Mouse (Mus musculus) midbrain, embryonic 12.5 days (tissue): ENCODE results near the gene Sgsm1. TPM values are rescaled to one million over a fixed set of nuclear protein-coding genes. Genes with fewer than 3 reads are reported as not detected.
A peak's percentile ranks its signal among the peaks of the same experiment; 100 is the strongest.

Experiments used
- ATAC-seq: fragments of 200-750 bp; cut with Nextera tagmentation; 2 replicates; pipeline ENCODE4 v1.8.0; 2017; ENCODE audit warnings: low read depth, moderate TSS enrichment, moderate library complexity; ENCODE audit not compliant: low FRiP score
- H3K27ac ChIP-seq: fragments of 300-500 bp; sonication (generic); replicated peaks from 2 replicates; pipeline ENCODE4 v1.5.1; 2016; ENCODE audit warnings: mild to moderate bottlenecking
- H3K27me3 ChIP-seq: fragments of 300-500 bp; sonication (generic); 2 replicates; pipeline ENCODE4 v1.6.1; 2016; ENCODE audit warnings: mild to moderate bottlenecking
- H3K36me3 ChIP-seq: fragments of 300-500 bp; sonication (generic); 2 replicates; pipeline ENCODE4 v1.6.1; 2016
- H3K4me1 ChIP-seq: fragments of 300-500 bp; sonication (generic); 2 replicates; pipeline ENCODE4 v1.6.1; 2016
- H3K4me2 ChIP-seq: fragments of 300-500 bp; sonication (generic); replicated peaks from 2 replicates; pipeline ENCODE4 v1.6.1; 2016; ENCODE audit warnings: mild to moderate bottlenecking, moderate library complexity
- H3K4me3 ChIP-seq: fragments of 300-500 bp; sonication (generic); 2 replicates; pipeline ENCODE4 v1.5.1; 2016; ENCODE audit warnings: mild to moderate bottlenecking
- H3K9ac ChIP-seq: fragments of 300-500 bp; sonication (generic); replicated peaks from 2 replicates; pipeline ENCODE4 v1.6.1; 2016; ENCODE audit warnings: mild to moderate bottlenecking, moderate library complexity
- H3K9me3 ChIP-seq: fragments of 300-500 bp; sonication (generic); 2 replicates; pipeline ENCODE4 v1.6.1; 2016; ENCODE audit warnings: mild to moderate bottlenecking
- WGBS: fragments of 180-500 bp; shearing (Covaris S2); methylation state at CpG from one replicate; pipeline ENCODE4 v1.1.7; 2016; 5-methylcytosine and 5-hydroxymethylcytosine counted together
- polyA plus RNA-seq: library from polyadenylated mRNA; unstranded; fragments of >200 nt; fragmentation: Nextera tagmentation; extraction: Ambion mirVana; gene quantifications from 2 replicates; pipeline ENCODE4 v1.2.1, GENCODE M21; 2016

The Sgsm1 gene
- polyA plus RNA-seq, 1 experiment from 2014 or later: 19.5 TPM

GRCm38 (mm10) chr5:113345781-113346180 lies 35.2 kb upstream of the Sgsm1 start:
- Histone ChIP-seq H3K27me3 (peaks cover 86% of the 10 kb centered on the region), H3K4me2 (peak overlapping the region; percentile 19; the same call in 1 of the 2 replicates), H3K27ac (no peak overlapping the region), H3K9ac (no peak overlapping the region), H3K4me1 (peaks cover 40% of the 10 kb centered on the region), H3K4me3 (no peak overlapping the region), H3K36me3 (no peaks in the 10 kb centered on the region), H3K9me3 (no peaks in the 10 kb centered on the region)
- no peak for ATAC-seq
- WGBS: 3% methylated on average over 11 of the region's 11 CpGs

- Histone ChIP-seq H3K36me3 (no peaks in the 10 kb centered on the region), H3K27ac (no peak overlapping the region), H3K4me3 (0 out of 2 replicates have a peak overlapping the region, but pooled peaks have one; percentile 9), H3K4me1 (peaks cover 35% of the 10 kb centered on the region), H3K27me3 (peaks cover 77% of the 10 kb centered on the region), H3K9me3 (no peaks in the 10 kb centered on the region), H3K9ac (no peak overlapping the region), H3K4me2 (peak overlapping the region; percentile 19; the same call in 1 of the 2 replicates)
- 32% methylated on average over 16 of the region's 16 CpGs for WGBS
- ATAC-seq: no peak
Measured at GRCm38 (mm10) chr5:113344635-113345386, 34.2 kb upstream of the Sgsm1 start.

GRCm38 (mm10) chr5:113336281-113336680 lies 25.7 kb upstream of the Sgsm1 start:
- 30% methylated on average over 9 of the region's 9 CpGs for WGBS
- peaks cover 22% of the 10 kb centered on the region for H3K4me1 ChIP-seq
- no peak for ATAC-seq
- H3K27ac ChIP-seq: no peak overlapping the region
- no peak overlapping the region for H3K9ac ChIP-seq
- peak overlapping the region; percentile 53 for H3K4me2 ChIP-seq
- no peaks in the 10 kb centered on the region for H3K36me3 ChIP-seq
- peaks cover 80% of the 10 kb centered on the region for H3K27me3 ChIP-seq
- no peak overlapping the region for H3K4me3 ChIP-seq
- no peaks in the 10 kb centered on the region for H3K9me3 ChIP-seq

- Histone ChIP-seq H3K27ac (no peak overlapping the region), H3K9me3 (no peaks in the 10 kb centered on the region), H3K4me3 (peak overlapping the region; percentile 24), H3K4me1 (peaks cover 22% of the 10 kb centered on the region), H3K27me3 (peaks cover 75% of the 10 kb centered on the region), H3K9ac (peak overlapping the region; percentile 32; the same call in 1 of the 2 replicates), H3K36me3 (no peaks in the 10 kb centered on the region), H3K4me2 (peak overlapping the region; percentile 53)
- under 1% methylated on average over 17 of the region's 17 CpGs for WGBS
- ATAC-seq: peak; percentile 49; the same call in 1 of the 2 replicates
Measured at GRCm38 (mm10) chr5:113335732-113336131, 25.1 kb upstream of the Sgsm1 start.

- Histone ChIP-seq H3K4me2 (peak overlapping the region; percentile 53), H3K9ac (peak overlapping the region; percentile 28; the same call in 1 of the 2 replicates), H3K27ac (no peak overlapping the region), H3K4me3 (peak overlapping the region; percentile 24), H3K4me1 (peaks cover 22% of the 10 kb centered on the region), H3K9me3 (no peaks in the 10 kb centered on the region), H3K27me3 (peaks cover 74% of the 10 kb centered on the region), H3K36me3 (no peaks in the 10 kb centered on the region)
- peak; percentile 47; the same call in 1 of the 2 replicates for ATAC-seq
- 7% methylated on average over 34 of the region's 34 CpGs for WGBS
Measured at GRCm38 (mm10) chr5:113334621-113335530, 24.3 kb upstream of the Sgsm1 start.

- ATAC-seq: no peak
- WGBS: 53% methylated on average over 4 of the region's 4 CpGs
- peaks cover 22% of the 10 kb centered on the region for H3K4me1 ChIP-seq
- no peak overlapping the region for H3K4me3 ChIP-seq
- H3K9me3 ChIP-seq: peaks cover 7% of the 10 kb centered on the region
- H3K27me3 ChIP-seq: peaks cover 62% of the 10 kb centered on the region
- H3K27ac ChIP-seq: no peak overlapping the region
- H3K9ac ChIP-seq: no peak overlapping the region
- no peaks in the 10 kb centered on the region for H3K36me3 ChIP-seq
- no peak overlapping the region for H3K4me2 ChIP-seq
Measured at GRCm38 (mm10) chr5:113332899-113333298, 22.3 kb upstream of the Sgsm1 start.

- H3K9ac ChIP-seq: no peak overlapping the region
- peaks cover 57% of the 10 kb centered on the region for H3K27me3 ChIP-seq
- no peak for ATAC-seq
- H3K4me1 ChIP-seq: peaks cover 22% of the 10 kb centered on the region
- 40% methylated on average over 12 of the region's 12 CpGs for WGBS
- H3K4me3 ChIP-seq: no peak overlapping the region
- peaks cover 10% of the 10 kb centered on the region for H3K9me3 ChIP-seq
- no peak overlapping the region for H3K4me2 ChIP-seq
- H3K27ac ChIP-seq: no peak overlapping the region
- H3K36me3 ChIP-seq: no peaks in the 10 kb centered on the region
Measured at GRCm38 (mm10) chr5:113332239-113332638, 21.7 kb upstream of the Sgsm1 start.

- H3K9me3 ChIP-seq: peaks cover 10% of the 10 kb centered on the region
- peaks cover 7% of the 10 kb centered on the region for H3K4me1 ChIP-seq
- 87% methylated on average over 3 of the region's 3 CpGs for WGBS
- no peak overlapping the region for H3K9ac ChIP-seq
- H3K36me3 ChIP-seq: no peaks in the 10 kb centered on the region
- ATAC-seq: no peak
- peaks cover 53% of the 10 kb centered on the region for H3K27me3 ChIP-seq
- no peak overlapping the region for H3K27ac ChIP-seq
- no peak overlapping the region for H3K4me3 ChIP-seq
- H3K4me2 ChIP-seq: no peak overlapping the region
Measured at GRCm38 (mm10) chr5:113330202-113330601, 19.6 kb upstream of the Sgsm1 start.

GRCm38 (mm10) chr5:113329463-113329862 lies 18.9 kb upstream of the Sgsm1 start:
- H3K9ac ChIP-seq: no peak overlapping the region
- ATAC-seq: no peak
- no peak overlapping the region for H3K4me2 ChIP-seq
- 87% methylated on average over 8 of the region's 8 CpGs for WGBS
- H3K4me1 ChIP-seq: 0 out of 2 replicates have a peak, but pooled peaks cover under 1% of the 10 kb centered on the region
- H3K9me3 ChIP-seq: peaks cover 10% of the 10 kb centered on the region
- no peak overlapping the region for H3K4me3 ChIP-seq
- no peaks in the 10 kb centered on the region for H3K36me3 ChIP-seq
- peaks cover 53% of the 10 kb centered on the region for H3K27me3 ChIP-seq
- no peak overlapping the region for H3K27ac ChIP-seq

- peaks cover 47% of the 10 kb centered on the region for H3K27me3 ChIP-seq
- peaks cover 10% of the 10 kb centered on the region; the same call in 1 of the 2 replicates for H3K4me1 ChIP-seq
- peak overlapping the region; percentile 61 for H3K4me2 ChIP-seq
- H3K9ac ChIP-seq: no peak overlapping the region; the same call in 1 of the 2 replicates
- WGBS: 5% methylated on average over 38 of the region's 38 CpGs
- H3K27ac ChIP-seq: no peak overlapping the region
- H3K9me3 ChIP-seq: peaks cover 10% of the 10 kb centered on the region
- H3K36me3 ChIP-seq: no peaks in the 10 kb centered on the region
- H3K4me3 ChIP-seq: peak overlapping the region; percentile 38
- peak; percentile 38 for ATAC-seq
Measured at GRCm38 (mm10) chr5:113323784-113324638, 13.4 kb upstream of the Sgsm1 start.

- Histone ChIP-seq H3K4me1 (peaks cover 12% of the 10 kb centered on the region; the same call in 1 of the 2 replicates), H3K27ac (no peak overlapping the region), H3K4me2 (peak overlapping the region; percentile 41; the same call in 1 of the 2 replicates), H3K4me3 (0 out of 2 replicates have a peak overlapping the region, but pooled peaks have one; percentile 12), H3K36me3 (no peaks in the 10 kb centered on the region), H3K9me3 (no peaks in the 10 kb centered on the region), H3K9ac (peak overlapping the region; percentile 15; the same call in 1 of the 2 replicates), H3K27me3 (peaks cover 54% of the 10 kb centered on the region)
- ATAC-seq: no peak
- under 1% methylated on average over 24 of the region's 24 CpGs for WGBS
Measured at GRCm38 (mm10) chr5:113313998-113314397, 3.4 kb upstream of the Sgsm1 start.
